13 mouse cellular contexts compared by ENCODE assay signal in genomic region chr12:105461066-105461465, GRCm38 (mm10).
"Had no signal": no experiment of that assay in that cellular context is flagged by ENCODE, and none has a peak within 500 bp of the region (broad histone marks: within the 10 kb centered on the region; RNA-seq: fewer than 3 reads in every experiment).

No protein-coding gene starts in this region.

- H3K27ac ChIP-seq: intestine, embryonic 15.5 days; left cerebral cortex, adult 2 months; liver, embryonic 15.5 days; neural tube, embryonic 12.5 days had no signal

- H3K27me3 ChIP-seq: intestine, embryonic 15.5 days; liver, embryonic 15.5 days; neural tube, embryonic 12.5 days had no signal

- H3K4me1 ChIP-seq: intestine, embryonic 15.5 days; liver, embryonic 15.5 days had no signal

- H3K4me2 ChIP-seq: intestine, embryonic 15.5 days; liver, embryonic 11.5 days; liver, embryonic 15.5 days; neural tube, embryonic 12.5 days had no signal

- H3K9me3 ChIP-seq: intestine, embryonic 15.5 days; liver, embryonic 15.5 days; neural tube, embryonic 12.5 days had no signal

- H3K36me3 ChIP-seq: intestine, embryonic 15.5 days; liver, embryonic 15.5 days; neural tube, embryonic 12.5 days had no signal

- H3K4me3 ChIP-seq: intestine, embryonic 15.5 days; left cerebral cortex, adult 2 months; liver, embryonic 15.5 days; neural tube, embryonic 12.5 days had no signal

- H3K9ac ChIP-seq: intestine, embryonic 15.5 days; liver, embryonic 15.5 days; neural tube, embryonic 12.5 days had no signal

- ATAC-seq: intestine, embryonic 15.5 days; lung, postnatal 0 days had no signal

- DNase-seq: lung, adult 2 months; lung, postnatal 36 days; midbrain, embryonic 14.5 days; right cerebral cortex, postnatal 4 days; spleen, adult 18-20 months; thymus, adult 18-20 months; thymus, postnatal 14 days had no signal
